Mouse (Mus musculus) bone marrow, adult 2 months (tissue): ENCODE measurements at regions not wholly inside any gene's neighbourhood (a gene's known extent, or its start where the extent isn't known, plus 50 kb on each side); places are given as distances from the start of the nearest gene placed in this dataset.

Experiments
- CTCF ChIP-seq: fragments of 200-500 bp; IDR thresholded peaks from 2 replicates; pipeline ENCODE4 v1.5.1; 2011; ENCODE audit warnings: low read length, control low read depth; ENCODE audit not compliant: control insufficient read depth, insufficient read depth
- POLR2A ChIP-seq: fragments of 200-500 bp; IDR thresholded peaks from 2 replicates; pipeline ENCODE4 v1.6.1; 2011; ENCODE audit warnings: low read depth, mild to moderate bottlenecking, control low read depth, low read length, borderline replicate concordance; ENCODE audit not compliant: control insufficient read depth

DNA sequence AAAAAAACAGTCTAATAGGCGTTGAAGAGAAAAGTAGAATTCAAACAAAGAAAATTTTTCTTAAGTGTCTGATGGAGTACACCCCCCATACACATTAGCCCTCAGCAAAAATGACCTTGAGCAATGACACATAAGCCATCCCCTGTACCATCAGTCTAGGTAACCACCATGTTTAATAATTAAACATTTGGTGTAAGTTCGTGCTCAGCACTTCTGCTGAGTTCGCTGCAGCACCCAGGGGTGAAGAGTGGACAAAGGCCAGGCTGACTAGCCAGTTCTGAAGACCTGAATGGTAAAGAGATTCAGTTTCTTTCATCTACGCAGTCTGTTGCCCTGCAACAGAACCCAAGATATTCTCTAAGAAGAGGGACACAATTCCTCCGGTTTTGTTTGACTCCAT lies 572.3 kb upstream of the Nox3 start:
- TF ChIP-seq CTCF (no peak), POLR2A (no peak)
